Mouse (Mus musculus) limb, embryonic 14.5 days (tissue): ENCODE results near the gene Kdm8. TPM values are rescaled to one million over a fixed set of nuclear protein-coding genes. Genes with fewer than 3 reads are reported as not detected.

ENCODE experiments used
- ATAC-seq: fragments of 200-750 bp; cut with Nextera tagmentation; 2 replicates; pipeline ENCODE4 v1.8.0; 2017; ENCODE audit warnings: low read depth, moderate number of reproducible peaks, moderate TSS enrichment; ENCODE audit not compliant: low FRiP score
- DNase-seq: peaks from one replicate; pipeline ENCODE4 v3.0.0-alpha.2; 2015; ENCODE audit warnings: low spot score
- H3K27ac ChIP-seq: fragments of 300-500 bp; sonication (generic); replicated peaks from 2 replicates; pipeline ENCODE4 v1.5.1; 2014; ENCODE audit warnings: low read depth, mild to moderate bottlenecking, low read length, moderate library complexity, mixed read lengths
- H3K27me3 ChIP-seq: fragments of 300-500 bp; sonication (generic); 2 replicates; pipeline ENCODE4 v1.6.1; 2014; ENCODE audit warnings: low read length, mixed read lengths; ENCODE audit not compliant: control insufficient read depth, insufficient read depth
- H3K36me3 ChIP-seq: fragments of 300-500 bp; sonication (generic); 2 replicates; pipeline ENCODE4 v1.6.1; 2014; ENCODE audit warnings: mild to moderate bottlenecking, low read length, moderate library complexity, mixed read lengths; ENCODE audit not compliant: control insufficient read depth, insufficient read depth
- H3K4me1 ChIP-seq: fragments of 300-500 bp; sonication (generic); 2 replicates; pipeline ENCODE4 v1.6.1; 2014; ENCODE audit warnings: antibody characterized with exemption, low read length, mixed read lengths; ENCODE audit not compliant: control insufficient read depth, insufficient read depth
- H3K4me2 ChIP-seq: fragments of 300-500 bp; sonication (generic); replicated peaks from 2 replicates; pipeline ENCODE4 v1.6.1; 2014; ENCODE audit warnings: low read depth, mild to moderate bottlenecking, low read length, moderate library complexity; ENCODE audit not compliant: severe bottlenecking
- H3K4me3 ChIP-seq: fragments of 300-500 bp; sonication (generic); replicated peaks from 2 replicates; pipeline ENCODE4 v1.5.1; 2014; ENCODE audit warnings: low read length
- H3K9ac ChIP-seq: fragments of 300-500 bp; sonication (generic); 2 replicates; pipeline ENCODE4 v1.6.1; 2014; ENCODE audit warnings: mild to moderate bottlenecking, low read depth, low read length, moderate library complexity; ENCODE audit not compliant: severe bottlenecking
- H3K9me3 ChIP-seq: fragments of 300-500 bp; sonication (generic); 2 replicates; pipeline ENCODE4 v1.6.1; 2016; ENCODE audit warnings: low read length; ENCODE audit not compliant: control insufficient read depth
- POLR2A ChIP-seq: fragments of 200-500 bp; IDR thresholded peaks from 2 replicates; pipeline ENCODE4 v1.8.0; 2012; ENCODE audit warnings: inconsistent platforms, mild to moderate bottlenecking, moderate library complexity, borderline replicate concordance; ENCODE audit not compliant: insufficient read depth, insufficient read length; ENCODE audit errors: extremely low read depth
- WGBS: fragments of 180-500 bp; shearing (Covaris S2); extraction: QIAGEN DNeasy Blood & Tissue Kit; methylation state at CpG from one replicate; pipeline ENCODE4 v1.1.7; 2014; 5-methylcytosine and 5-hydroxymethylcytosine counted together
- polyA plus RNA-seq, 2 experiments: library from polyadenylated mRNA; depleted of rRNA in 1 of 2; stranded (reverse) in 1 of 2; unstranded in 1 of 2; fragments of >200 nt; fragmentation: Nextera tagmentation in 1 of 2; extraction: Ambion mirVana in 1 of 2; gene quantifications; 2 replicates each; pipeline versions ENCODE4 v1.2.1 to v1.2.3; 2012 to 2014

Kdm8 gene
- polyA plus RNA-seq, 2 experiments = 8.9 to 11.1 TPM

DNA sequence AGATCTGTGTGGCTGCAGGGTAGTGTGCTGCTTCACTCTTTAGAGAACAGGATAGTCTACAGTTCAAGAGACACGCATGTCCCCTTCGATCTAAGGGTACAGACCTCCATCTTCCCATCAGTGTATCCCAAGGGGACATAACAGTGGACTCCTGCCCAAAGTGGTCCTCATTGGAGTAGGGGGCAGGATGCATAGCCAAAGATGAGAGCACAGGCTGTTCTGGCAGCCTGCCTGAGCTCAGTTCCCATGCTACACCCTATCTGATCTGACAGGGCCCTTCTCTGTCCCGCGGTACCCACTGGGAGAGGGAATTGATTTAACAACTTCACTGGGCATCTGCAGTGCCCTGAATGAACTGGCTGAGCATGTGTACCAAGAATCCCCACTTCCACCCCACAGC lies 9.2 kb downstream of the Kdm8 start:
- H3K4me3 ChIP-seq = no peak overlapping the region
- no peak for TF ChIP-seq POLR2A
- H3K9me3 ChIP-seq = no peaks in the 10 kb centered on the region
- no peak for DNase-seq
- H3K4me2 ChIP-seq = no peak overlapping the region
- no peaks in the 10 kb centered on the region for H3K4me1 ChIP-seq
- ATAC-seq = no peak
- H3K9ac ChIP-seq = no peak overlapping the region
- H3K36me3 ChIP-seq = peaks cover 20% of the 10 kb centered on the region
- no peaks in the 10 kb centered on the region for H3K27me3 ChIP-seq
- no peak overlapping the region for H3K27ac ChIP-seq
- 89% methylated on average over 4 of the region's 4 CpGs for WGBS

DNA sequence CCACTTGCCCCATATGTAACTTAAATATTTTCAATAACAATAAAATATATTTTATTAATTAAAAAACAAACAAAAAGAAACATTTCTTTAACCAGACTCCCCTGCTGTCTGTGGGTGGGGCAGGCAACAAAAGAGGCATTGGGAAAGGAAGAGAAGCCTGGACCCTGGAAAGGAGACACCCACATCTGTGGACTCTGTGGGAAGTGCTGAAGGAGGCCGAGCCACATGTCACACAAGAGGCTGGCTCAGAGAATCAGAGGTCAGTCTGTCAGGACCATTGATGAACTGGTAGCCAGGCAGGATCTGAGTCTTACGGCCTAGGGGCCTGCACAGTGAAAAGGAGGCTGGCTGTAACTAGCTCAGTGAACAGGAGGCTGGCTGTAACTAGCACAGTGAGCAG lies 17.7 kb downstream of the Kdm8 start:
- Histone ChIP-seq H3K9me3 (no peaks in the 10 kb centered on the region), H3K27ac (no peak overlapping the region), H3K27me3 (no peaks in the 10 kb centered on the region), H3K4me2 (no peak overlapping the region), H3K4me3 (no peak overlapping the region), H3K9ac (no peak overlapping the region), H3K4me1 (no peaks in the 10 kb centered on the region), H3K36me3 (peaks cover 35% of the 10 kb centered on the region)
- ATAC-seq (no peak), DNase-seq (no peak)
- TF ChIP-seq POLR2A = no peak
- 32% methylated on average over 2 of the region's 2 CpGs for WGBS

DNA sequence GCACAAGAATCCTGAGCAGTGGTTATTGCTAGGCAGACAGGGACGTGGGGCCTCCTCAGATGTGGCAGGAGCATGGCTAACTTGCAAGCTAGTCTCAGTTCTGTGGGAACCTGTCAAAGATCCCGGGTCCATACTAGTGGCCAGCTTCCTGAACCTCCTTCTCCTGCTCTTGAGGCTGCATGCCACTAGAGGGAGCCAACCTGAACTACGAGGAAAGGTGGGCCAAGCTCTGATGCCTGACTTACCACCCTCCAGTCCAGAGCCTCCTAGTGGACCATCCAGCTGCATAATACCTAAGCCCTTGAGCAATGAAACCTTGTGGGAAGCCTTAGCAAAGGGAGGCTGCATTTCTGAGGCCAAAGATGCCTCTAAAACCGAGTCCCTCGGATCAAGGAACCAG lies 25.5 kb downstream of the Kdm8 start:
- H3K36me3 ChIP-seq = peaks cover 59% of the 10 kb centered on the region
- peak; percentile 45; the same call in 1 of the 2 replicates for ATAC-seq
- TF ChIP-seq POLR2A = no peak
- H3K27ac ChIP-seq = no peak overlapping the region
- H3K9me3 ChIP-seq = no peaks in the 10 kb centered on the region
- no peak overlapping the region for H3K4me2 ChIP-seq
- DNase-seq = peak; percentile 68
- no peak overlapping the region for H3K9ac ChIP-seq
- peaks cover 8% of the 10 kb centered on the region for H3K4me1 ChIP-seq
- no peaks in the 10 kb centered on the region for H3K27me3 ChIP-seq
- WGBS = 35% methylated on average over 5 of the region's 5 CpGs
- H3K4me3 ChIP-seq = no peak overlapping the region

DNA sequence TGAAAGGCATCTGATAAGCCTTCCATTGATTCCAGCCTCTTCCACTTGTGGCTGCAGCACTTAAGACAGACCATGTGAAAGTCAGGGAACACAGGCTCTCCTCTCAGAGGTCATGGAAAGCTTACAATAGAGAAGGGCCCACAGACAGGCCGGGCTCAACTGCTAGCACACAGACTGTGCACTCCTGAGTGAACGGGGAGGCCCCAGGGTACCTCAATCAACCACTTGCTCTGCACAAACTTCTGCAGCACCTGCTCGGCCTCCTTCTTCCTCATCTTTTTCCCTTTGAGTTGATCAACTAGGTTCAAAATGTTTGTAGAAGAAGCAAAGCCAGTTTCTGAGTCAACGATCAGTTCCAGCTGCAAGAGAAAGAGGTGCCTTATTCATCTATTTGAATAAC lies 26.4 kb downstream of the Kdm8 start:
- ATAC-seq = no peak
- no peak overlapping the region for H3K4me2 ChIP-seq
- 92% methylated on average over 4 of the region's 4 CpGs for WGBS
- no peaks in the 10 kb centered on the region for H3K9me3 ChIP-seq
- H3K9ac ChIP-seq = no peak overlapping the region
- no peak overlapping the region for H3K4me3 ChIP-seq
- TF ChIP-seq POLR2A = no peak
- H3K27ac ChIP-seq = no peak overlapping the region
- peaks cover 8% of the 10 kb centered on the region for H3K4me1 ChIP-seq
- no peak for DNase-seq
- peaks cover 49% of the 10 kb centered on the region for H3K36me3 ChIP-seq
- no peaks in the 10 kb centered on the region for H3K27me3 ChIP-seq

DNA sequence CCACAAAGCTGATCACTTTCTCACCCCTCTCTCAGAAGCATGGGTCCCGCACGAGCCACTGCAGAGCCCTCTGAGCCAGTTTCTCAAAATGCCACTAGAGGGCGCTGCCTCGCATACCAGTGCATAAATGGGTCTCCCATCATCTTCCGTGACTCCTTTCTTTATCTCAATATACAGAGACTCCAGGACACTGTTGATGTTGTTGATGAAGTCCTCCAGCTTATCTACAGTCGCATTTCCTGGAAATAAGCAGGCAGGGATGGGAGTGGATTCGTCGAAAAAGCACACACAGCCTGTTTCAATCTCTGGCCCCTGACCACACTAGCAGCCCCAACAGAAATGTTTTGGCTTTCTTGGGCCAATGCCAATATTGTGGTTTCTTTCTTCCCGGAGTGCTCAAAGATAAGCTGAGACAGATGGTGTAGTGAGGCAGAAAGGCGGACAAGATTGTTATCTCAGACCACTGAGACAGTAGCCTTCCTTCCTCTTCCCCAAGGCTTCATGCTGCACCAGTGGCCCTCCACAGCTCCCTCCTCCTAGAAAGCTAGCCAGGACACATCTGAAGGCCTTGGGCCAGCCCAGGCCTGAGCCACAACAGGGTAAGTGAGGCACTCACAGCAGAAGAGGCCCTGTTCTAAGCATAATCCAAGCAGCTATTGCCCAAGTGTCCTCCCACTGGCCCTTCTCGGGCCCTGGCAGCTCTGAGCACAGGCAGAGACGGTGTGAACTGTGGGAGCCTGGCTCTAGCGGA lies 27.7 kb downstream of the Kdm8 start:
- Histone ChIP-seq H3K9me3 (no peaks in the 10 kb centered on the region), H3K4me3 (no peak overlapping the region), H3K4me2 (no peak overlapping the region; the same call in 1 of the 2 replicates), H3K36me3 (peaks cover 37% of the 10 kb centered on the region), H3K27ac (peak overlapping the region; percentile 61), H3K4me1 (peaks cover 11% of the 10 kb centered on the region), H3K9ac (0 out of 2 replicates have a peak overlapping the region, but pooled peaks have one; percentile 28), H3K27me3 (no peaks in the 10 kb centered on the region)
- no peak for TF ChIP-seq POLR2A
- WGBS = 29% methylated on average over 13 of the region's 13 CpGs
- DNase-seq (peak; percentile 87), ATAC-seq (peak; percentile 67)
